Mouse (Mus musculus): Measurements from ENCODE around the gene Igf2r. TPM values are rescaled to one million over a fixed set of nuclear protein-coding genes. Genes with fewer than 3 reads are reported as not detected.

Gene Igf2r
- total RNA-seq, 2 experiments from 2014 or later = 27.9 to 30.3 TPM

DNA sequence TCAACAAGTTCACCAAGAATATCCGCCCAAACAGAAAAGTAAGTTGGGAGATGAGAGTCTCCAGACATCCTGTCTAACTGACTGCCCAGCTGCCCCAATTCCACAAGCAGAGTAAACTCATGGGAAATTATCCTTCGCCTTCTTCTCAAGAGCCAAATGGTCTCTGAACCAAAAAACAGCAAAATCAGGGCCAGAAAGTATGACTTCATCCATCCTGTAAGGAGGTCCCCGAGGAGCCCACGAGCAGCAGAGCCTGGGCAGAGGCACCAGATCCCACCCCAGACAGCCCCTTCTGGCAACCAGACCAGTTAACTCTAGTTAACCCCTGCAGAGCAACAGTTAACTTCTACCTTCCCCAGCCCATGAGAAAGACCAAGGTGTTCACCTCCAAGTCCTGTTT is 29.9 kb downstream of the Igf2r start:
- Histone ChIP-seq H3K4me3 (no peak overlapping the region), H3K27ac (no peak overlapping the region)
- no peak for TF ChIP-seq CTCF (conservative IDR thresholded peaks at IDR 0.05)
- DNase-seq (ENCODE audit: low spot score in 2 of 2) = no peak

DNA sequence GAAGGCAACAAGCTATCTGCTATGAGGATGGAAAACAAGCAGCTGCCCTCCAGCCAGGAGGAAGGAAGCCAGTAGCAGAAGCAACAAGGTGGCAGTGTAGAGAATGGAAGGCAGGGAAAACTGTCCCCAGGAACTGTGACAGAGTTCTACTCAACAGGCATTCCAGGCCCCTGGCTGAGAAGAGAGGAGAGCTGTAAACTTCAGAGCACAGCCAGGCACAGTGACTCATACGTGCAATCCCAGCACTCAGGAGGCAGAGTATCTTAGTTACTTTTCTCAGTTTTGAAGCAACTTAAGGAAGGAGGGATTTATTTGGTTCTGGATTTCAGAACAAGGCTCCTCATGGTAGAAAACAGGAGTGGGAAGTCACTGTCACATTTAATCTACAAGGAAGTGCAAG is 31.5 kb downstream of the Igf2r start:
- Histone ChIP-seq H3K27ac (no peak overlapping the region), H3K4me3 (no peak overlapping the region)
- TF ChIP-seq CTCF (conservative IDR thresholded peaks at IDR 0.05) = no peak
- DNase-seq (ENCODE audit: low spot score in 2 of 2) = no peak

DNA sequence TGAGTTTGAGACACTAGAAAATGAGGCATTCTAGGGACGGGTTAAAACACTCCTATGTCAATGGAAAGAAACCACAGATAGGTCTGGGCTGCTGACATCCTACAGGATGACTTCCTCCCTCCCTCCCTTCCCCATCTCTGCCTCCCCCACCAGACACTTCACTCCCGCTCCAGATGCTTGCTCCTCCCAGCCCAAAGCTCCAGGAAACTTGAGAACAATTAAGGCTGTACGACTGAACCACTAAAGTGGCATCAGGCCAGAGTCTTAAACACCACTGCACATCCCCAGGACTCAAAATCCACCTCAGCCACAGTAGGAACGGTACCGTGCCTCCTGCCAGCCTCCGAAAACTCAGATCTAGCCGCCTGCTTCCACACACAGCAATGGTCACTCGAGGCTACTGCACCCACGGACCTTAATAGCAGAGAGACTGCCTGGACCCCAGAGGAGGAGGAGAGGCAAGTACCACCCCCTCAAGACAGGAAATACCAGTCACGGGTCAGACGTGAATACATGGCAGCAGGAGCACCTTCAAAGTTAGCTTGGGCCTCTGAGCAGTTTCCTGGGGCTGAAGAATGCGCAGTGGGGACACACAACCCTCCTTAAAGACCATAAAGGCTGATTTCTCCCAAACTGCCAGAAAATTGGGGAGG is 35.1 kb downstream of the Igf2r start:
- Histone ChIP-seq H3K27ac (no peak overlapping the region), H3K4me3 (no peak overlapping the region)
- no peak for DNase-seq (ENCODE audit: low spot score in 2 of 2)
- no peak for TF ChIP-seq CTCF (conservative IDR thresholded peaks at IDR 0.05)

DNA sequence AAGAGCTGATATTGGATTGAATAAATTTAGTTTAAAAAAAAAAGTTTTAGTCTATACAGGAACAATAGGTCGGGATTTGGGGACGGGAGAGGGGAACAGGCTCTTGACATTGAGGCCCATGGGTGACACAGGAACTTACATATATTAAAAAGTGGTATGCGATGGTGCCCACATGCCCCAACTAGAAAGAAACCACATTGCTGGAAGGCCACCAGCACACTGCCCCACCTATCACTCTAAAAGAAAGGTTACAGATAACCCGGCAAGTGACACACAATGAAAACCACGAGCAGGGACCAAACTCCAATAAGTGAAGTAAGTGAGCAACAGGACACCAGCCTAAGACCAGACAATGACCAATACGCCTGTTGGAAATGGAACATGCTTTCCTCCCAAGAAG is 36.3 kb downstream of the Igf2r start:
- Histone ChIP-seq H3K27ac (no peak overlapping the region), H3K4me3 (no peak overlapping the region)
- TF ChIP-seq CTCF (conservative IDR thresholded peaks at IDR 0.05) = no peak
- no peak for DNase-seq (ENCODE audit: low spot score in 2 of 2)

DNA sequence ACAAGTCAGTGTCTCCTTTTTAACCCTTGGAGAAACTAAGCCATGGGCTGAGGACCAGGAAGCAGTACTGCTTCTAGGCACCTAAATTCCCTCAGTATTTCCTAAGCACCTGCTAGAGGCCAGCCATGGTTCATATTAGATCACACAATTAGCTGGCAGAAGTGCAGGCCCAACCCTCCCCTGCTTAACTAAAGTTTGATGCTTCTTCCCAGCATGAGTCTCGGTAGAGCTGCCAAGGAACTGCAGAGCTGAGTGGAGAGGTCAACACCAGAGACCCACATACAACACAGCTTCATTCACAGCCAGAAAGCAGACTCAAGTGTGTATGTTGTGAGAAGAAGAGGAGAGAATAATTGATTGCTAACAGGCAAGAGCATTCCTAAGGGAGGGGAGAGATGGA is 40.9 kb downstream of the Igf2r start:
- no peak overlapping the region for H3K4me3 ChIP-seq
- H3K27ac ChIP-seq = no peak overlapping the region
- no peak for DNase-seq (ENCODE audit: low spot score in 2 of 2)
- TF ChIP-seq CTCF (conservative IDR thresholded peaks at IDR 0.05) = no peak

DNA sequence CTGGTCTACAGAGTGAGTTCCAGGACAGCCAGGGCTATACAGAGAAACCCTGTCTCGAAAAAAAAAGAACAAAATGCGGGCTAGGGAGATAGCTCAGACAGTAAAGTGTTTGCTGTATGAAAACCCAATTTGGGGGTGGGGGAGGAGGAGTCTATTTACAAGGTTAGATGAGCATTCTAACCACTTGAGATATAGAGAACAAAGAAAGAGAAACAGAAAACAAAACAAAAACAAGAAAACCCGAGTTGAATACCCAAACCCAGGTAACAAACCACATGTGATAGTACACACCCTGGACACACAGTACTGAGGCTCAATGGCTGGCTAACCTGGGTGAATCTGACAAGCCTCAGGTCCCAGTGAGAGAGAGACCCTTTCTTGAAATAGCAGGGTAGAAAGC is 41.7 kb downstream of the Igf2r start:
- Histone ChIP-seq H3K27ac (no peak overlapping the region), H3K4me3 (no peak overlapping the region)
- TF ChIP-seq CTCF (conservative IDR thresholded peaks at IDR 0.05) = no peak
- DNase-seq (ENCODE audit: low spot score in 2 of 2) = no peak

DNA sequence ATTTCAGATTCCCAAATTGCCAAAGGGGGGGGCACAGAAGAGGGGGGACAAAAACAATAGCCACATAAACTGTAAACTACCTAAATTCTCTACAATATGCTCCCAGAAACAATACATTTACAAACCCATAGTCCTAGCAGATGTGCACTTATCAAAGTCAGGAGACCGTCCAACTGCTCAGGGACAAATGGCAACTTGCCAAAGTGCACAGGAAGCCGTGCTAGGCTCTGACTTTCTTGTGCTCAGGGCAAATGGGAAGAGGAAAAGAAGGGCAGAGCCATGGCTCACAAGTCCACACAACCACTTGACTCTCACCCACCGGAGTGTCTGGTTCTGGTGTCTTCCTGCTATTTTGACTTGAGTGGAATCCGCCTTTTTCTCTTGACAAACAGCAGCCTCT is 43.6 kb downstream of the Igf2r start:
- no peak for DNase-seq (ENCODE audit: low spot score in 2 of 2)
- H3K27ac ChIP-seq = no peak overlapping the region
- TF ChIP-seq CTCF (conservative IDR thresholded peaks at IDR 0.05) = no peak
- H3K4me3 ChIP-seq = no peak overlapping the region

DNA sequence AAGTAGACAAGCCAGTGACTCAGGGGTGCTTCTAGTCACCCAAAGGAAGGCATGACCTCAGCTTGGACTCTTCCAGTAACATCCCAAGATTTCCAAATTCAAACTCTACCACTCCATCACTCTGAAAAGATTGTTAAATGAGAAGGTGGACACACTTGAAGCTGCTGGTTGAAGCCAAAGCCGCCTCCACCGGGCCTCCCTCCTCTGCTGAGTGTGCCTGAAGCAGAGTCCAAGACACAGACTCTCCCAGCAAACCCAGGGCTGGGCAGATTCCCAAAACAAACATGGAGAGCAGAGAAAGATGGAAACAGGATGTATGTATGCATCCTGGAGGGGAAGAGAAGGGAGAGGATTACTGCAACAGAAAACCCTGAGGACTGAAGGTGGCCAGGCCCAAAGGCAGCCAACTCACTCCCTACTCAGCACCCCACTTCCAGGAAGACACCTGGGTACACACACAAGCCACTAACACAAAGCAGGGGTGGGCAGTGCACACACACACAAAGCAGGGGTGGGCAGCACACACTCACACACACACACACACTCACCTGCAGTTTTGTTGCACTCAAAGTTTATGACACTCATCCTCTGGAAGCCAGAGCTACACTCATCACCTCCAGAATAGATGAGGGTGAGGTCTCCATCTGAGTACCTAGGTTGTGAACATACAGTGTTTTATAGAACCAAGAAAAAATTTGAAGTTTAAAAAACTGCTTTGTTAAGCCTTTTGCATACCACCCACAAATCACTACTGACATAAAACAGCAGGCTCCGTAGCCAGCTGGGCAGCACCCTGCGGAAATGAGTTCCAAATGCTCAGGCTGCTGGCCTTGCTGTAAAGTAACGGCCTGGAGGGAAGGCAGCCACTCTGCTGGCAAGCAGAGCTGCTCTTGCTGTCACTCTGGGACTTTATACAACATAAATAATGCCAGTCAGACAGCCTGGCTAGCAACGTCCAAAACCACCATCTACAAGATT is 44.4 kb downstream of the Igf2r start:
- H3K27ac ChIP-seq = peak overlapping the region; percentile 61; the same call in 1 of the 2 replicates
- DNase-seq (ENCODE audit: low spot score in 2 of 2) = no peak
- no peak for TF ChIP-seq CTCF (conservative IDR thresholded peaks at IDR 0.05)
- no peak overlapping the region for H3K4me3 ChIP-seq

DNA sequence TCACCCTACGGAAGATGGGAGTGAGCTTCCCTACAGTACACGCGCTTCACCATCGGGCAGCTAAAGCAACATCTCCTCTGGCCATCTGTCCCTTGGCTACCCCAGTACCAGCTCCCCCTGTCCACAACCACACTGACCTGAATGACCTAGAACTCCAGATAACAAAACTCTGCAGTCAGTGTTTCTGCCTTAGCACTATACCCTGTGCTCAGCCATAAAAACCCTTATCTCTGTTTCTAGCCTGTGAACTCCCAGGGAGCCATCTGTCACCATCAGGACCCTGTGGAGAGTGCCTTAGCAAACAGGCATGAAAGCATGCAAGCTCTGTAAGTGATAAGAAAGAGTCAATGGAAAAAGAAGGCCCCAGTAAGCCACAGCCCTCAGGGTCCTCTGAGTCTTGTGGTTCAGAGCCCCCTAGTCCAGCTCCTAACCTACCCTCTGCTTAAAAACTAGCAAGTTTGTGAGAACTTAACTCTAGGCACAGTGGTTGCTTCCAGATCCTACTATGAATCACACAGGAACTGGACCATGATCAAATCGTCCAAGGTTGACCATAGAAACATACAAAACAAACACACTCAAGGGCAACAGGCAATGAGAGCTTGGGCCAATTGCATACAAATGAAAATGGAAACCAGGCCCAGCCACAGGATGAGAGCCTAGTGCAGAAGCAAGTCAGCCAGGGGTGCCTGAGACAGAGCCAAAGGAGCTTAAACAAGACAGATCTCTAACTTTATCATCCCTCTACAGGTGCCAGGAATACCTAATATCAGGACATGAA is 45.3 kb downstream of the Igf2r start:
- no peak for TF ChIP-seq CTCF (conservative IDR thresholded peaks at IDR 0.05)
- Histone ChIP-seq H3K27ac (peak overlapping the region; percentile 33; the same call in 1 of the 2 replicates), H3K4me3 (no peak overlapping the region)
- no peak for DNase-seq (ENCODE audit: low spot score in 2 of 2)

DNA sequence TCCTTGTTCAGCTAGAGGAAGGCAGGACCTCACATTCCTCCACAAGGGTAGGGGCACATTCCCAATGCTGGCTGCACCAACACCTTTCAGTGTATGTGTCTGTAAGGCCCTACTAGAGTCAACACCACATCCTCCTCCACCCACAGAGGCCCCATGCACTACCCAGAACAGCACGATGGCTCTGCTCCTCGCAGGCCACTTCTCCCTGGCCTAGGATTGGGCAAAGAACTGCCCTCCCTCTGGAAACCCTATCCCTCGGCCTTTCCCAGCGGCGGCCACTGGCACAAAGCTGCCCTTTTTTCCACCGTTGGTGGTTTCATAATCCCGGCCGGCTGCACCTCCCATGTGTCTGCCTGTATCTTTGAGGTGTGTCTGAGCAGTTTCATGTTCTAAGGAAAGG is 46.8 kb downstream of the Igf2r start:
- no peak for TF ChIP-seq CTCF (conservative IDR thresholded peaks at IDR 0.05)
- no peak for DNase-seq (ENCODE audit: low spot score in 2 of 2)
- no peak overlapping the region for H3K27ac ChIP-seq
- no peak overlapping the region for H3K4me3 ChIP-seq

DNA sequence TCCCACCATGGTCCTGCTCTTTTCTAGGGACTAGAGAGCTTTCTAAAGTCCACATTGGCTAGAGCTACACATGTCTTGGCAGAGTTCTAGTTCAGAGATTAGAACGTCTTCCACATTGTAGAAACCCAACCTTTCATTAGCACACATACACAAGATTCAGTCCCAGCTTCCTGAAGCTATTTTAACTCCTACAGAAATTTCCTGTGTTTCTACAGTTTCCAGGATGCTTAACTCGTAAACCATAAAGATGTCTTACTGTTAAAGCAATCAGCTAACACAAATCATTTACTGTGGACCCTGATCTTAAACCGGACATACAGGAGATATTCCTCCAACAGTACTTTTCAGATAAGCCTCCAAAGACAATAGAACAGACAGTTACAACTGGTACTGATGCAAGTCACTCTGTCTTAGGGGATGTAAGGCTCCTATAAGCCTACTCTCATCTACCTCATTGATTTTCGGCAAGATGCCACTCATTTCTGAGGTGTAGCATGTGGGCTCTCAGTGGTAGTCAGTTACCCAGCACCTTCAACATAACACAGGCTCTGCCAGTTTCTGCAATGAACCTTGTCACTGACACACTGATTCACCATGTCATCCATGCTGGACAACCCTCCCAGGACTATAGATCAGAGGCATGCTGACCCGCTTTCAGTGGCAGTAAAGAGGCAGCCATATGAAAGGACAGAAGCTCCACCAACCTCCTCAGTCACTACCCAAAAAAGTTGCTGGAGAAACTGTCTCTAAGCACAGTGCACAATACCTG is 48.2 kb downstream of the Igf2r start:
- TF ChIP-seq CTCF (conservative IDR thresholded peaks at IDR 0.05) = no peak
- H3K27ac ChIP-seq = no peak overlapping the region

DNA sequence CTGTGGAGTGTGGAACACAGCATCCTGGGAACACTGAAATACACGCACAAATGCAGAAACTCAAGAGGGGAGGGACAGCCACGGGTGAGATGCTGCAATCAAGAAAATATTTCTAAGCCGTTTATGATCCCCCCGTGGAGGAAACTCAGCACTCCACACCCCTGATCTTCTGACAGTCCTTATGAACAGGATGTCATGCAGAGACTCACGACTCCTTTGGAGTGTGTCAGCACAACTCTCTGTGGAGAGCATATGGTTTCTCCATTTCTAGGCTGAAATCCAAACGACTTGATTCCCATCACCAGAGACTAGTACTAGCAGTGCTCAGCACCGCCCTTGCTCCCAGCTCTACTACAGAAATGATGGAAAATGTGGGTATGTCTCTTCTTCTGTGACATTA is 51.2 kb downstream of the Igf2r start:
- TF ChIP-seq CTCF (conservative IDR thresholded peaks at IDR 0.05) = no peak
- peak; percentile 30 to 33 for DNase-seq (ENCODE audit: low spot score in 2 of 2)
- Histone ChIP-seq H3K4me3 (no peak overlapping the region), H3K27ac (no peak overlapping the region)

More for the DNA sequence above, 48.2 kb downstream of the Igf2r start:
- H3K4me3 ChIP-seq = no peak overlapping the region
- no peak for DNase-seq (ENCODE audit: low spot score in 2 of 2)
